Mouse (Mus musculus): ENCODE measurements around the gene Ptafr. TPM values are rescaled to one million over a fixed set of nuclear protein-coding genes. Genes with fewer than 3 reads are reported as not detected.
"Not testable (repeated sequence)": the region's sequence is repeated elsewhere in the genome, so short reads cannot be mapped to it uniquely, and the experiment has no call there.

Gene Ptafr
- polyA plus RNA-seq, 1 experiment from 2014 or later: 0.68 TPM

- Histone ChIP-seq H3K36me3 (ENCODE audit: control insufficient read depth, insufficient read depth) (peaks cover 66% of the 10 kb centered on the region), H3K9ac (ENCODE audit: low read length) (no peak overlapping the region), H3K4me3 (ENCODE audit: low read length) (no peak overlapping the region), H3K27me3 (ENCODE audit: control insufficient read depth, insufficient read depth, low read length) (no peaks in the 10 kb centered on the region), H3K4me1 (ENCODE audit: control insufficient read depth, insufficient read depth, low read length) (no peaks in the 10 kb centered on the region), H3K27ac (ENCODE audit: low read length) (no peak overlapping the region), H3K9me3 (replicated peaks; ENCODE audit: control insufficient read depth, low read length) (no peaks in the 10 kb centered on the region), H3K4me2 (ENCODE audit: low read depth, low read length) (no peak overlapping the region)
- 29% methylated on average over 8 of the region's 8 CpGs for WGBS
- ATAC-seq (replicated peaks; ENCODE audit: extremely low read depth, insufficient read depth, low FRiP score): 0 out of 2 replicates have a peak, but pooled peaks have one; percentile 69
Measured at GRCm38 (mm10) chr4:132545851-132546250, 18.0 kb upstream of the Ptafr start.

- peak overlapping the region; percentile 10; the same call in 1 of the 2 replicates for H3K9ac ChIP-seq (ENCODE audit: low read length)
- 59% methylated on average over 5 of the region's 5 CpGs for WGBS
- peaks cover 10% of the 10 kb centered on the region for H3K4me1 ChIP-seq (ENCODE audit: control insufficient read depth, insufficient read depth, low read length)
- ATAC-seq (replicated peaks; ENCODE audit: extremely low read depth, insufficient read depth, low FRiP score): 0 out of 2 replicates have a peak, but pooled peaks have one; percentile 2
- no peaks in the 10 kb centered on the region for H3K9me3 ChIP-seq (replicated peaks; ENCODE audit: control insufficient read depth, low read length)
- no peaks in the 10 kb centered on the region for H3K27me3 ChIP-seq (ENCODE audit: control insufficient read depth, insufficient read depth, low read length)
- no peak overlapping the region for H3K4me3 ChIP-seq (ENCODE audit: low read length)
- peaks cover 33% of the 10 kb centered on the region for H3K36me3 ChIP-seq (ENCODE audit: control insufficient read depth, insufficient read depth)
- H3K27ac ChIP-seq (ENCODE audit: low read length): no peak overlapping the region
- no peak overlapping the region for H3K4me2 ChIP-seq (ENCODE audit: low read depth, low read length)
Measured at GRCm38 (mm10) chr4:132554221-132554620, 9.6 kb upstream of the Ptafr start.

GRCm38 (mm10) chr4:132554653-132555052 is 9.2 kb upstream of the Ptafr start:
- Histone ChIP-seq H3K9me3 (replicated peaks; ENCODE audit: control insufficient read depth, low read length) (no peaks in the 10 kb centered on the region), H3K27me3 (ENCODE audit: control insufficient read depth, insufficient read depth, low read length) (no peaks in the 10 kb centered on the region), H3K9ac (ENCODE audit: low read length) (peak overlapping the region; percentile 10; the same call in 1 of the 2 replicates), H3K4me3 (ENCODE audit: low read length) (no peak overlapping the region), H3K4me2 (ENCODE audit: low read depth, low read length) (no peak overlapping the region), H3K27ac (ENCODE audit: low read length) (no peak overlapping the region), H3K36me3 (ENCODE audit: control insufficient read depth, insufficient read depth) (peaks cover 29% of the 10 kb centered on the region), H3K4me1 (ENCODE audit: control insufficient read depth, insufficient read depth, low read length) (peaks cover 10% of the 10 kb centered on the region)
- WGBS: 39% methylated on average over 8 of the region's 8 CpGs
- ATAC-seq (replicated peaks; ENCODE audit: extremely low read depth, insufficient read depth, low FRiP score): no peak

- ATAC-seq (replicated peaks; ENCODE audit: extremely low read depth, insufficient read depth, low FRiP score); H3K27me3 ChIP-seq (ENCODE audit: control insufficient read depth, insufficient read depth, low read length); H3K4me2 ChIP-seq (ENCODE audit: low read depth, low read length); H3K27ac ChIP-seq (ENCODE audit: low read length); H3K9ac ChIP-seq (ENCODE audit: low read length); H3K4me3 ChIP-seq (ENCODE audit: low read length); H3K9me3 ChIP-seq (replicated peaks; ENCODE audit: control insufficient read depth, low read length): not testable (repeated sequence)
- H3K4me1 ChIP-seq (ENCODE audit: control insufficient read depth, insufficient read depth, low read length): peaks cover 10% of the 10 kb centered on the region
- H3K36me3 ChIP-seq (ENCODE audit: control insufficient read depth, insufficient read depth): peaks cover 26% of the 10 kb centered on the region
- 88% methylated on average over 7 of the region's 7 CpGs for WGBS
Measured at GRCm38 (mm10) chr4:132555550-132555949, 8.3 kb upstream of the Ptafr start.

- no peak overlapping the region for H3K9ac ChIP-seq (ENCODE audit: low read length)
- ATAC-seq (replicated peaks; ENCODE audit: extremely low read depth, insufficient read depth, low FRiP score): no peak
- no peaks in the 10 kb centered on the region for H3K9me3 ChIP-seq (replicated peaks; ENCODE audit: control insufficient read depth, low read length)
- no peak overlapping the region for H3K27ac ChIP-seq (ENCODE audit: low read length)
- H3K4me1 ChIP-seq (ENCODE audit: control insufficient read depth, insufficient read depth, low read length): peaks cover 3% of the 10 kb centered on the region
- no peak overlapping the region for H3K4me2 ChIP-seq (ENCODE audit: low read depth, low read length)
- no peaks in the 10 kb centered on the region for H3K36me3 ChIP-seq (ENCODE audit: control insufficient read depth, insufficient read depth)
- no peaks in the 10 kb centered on the region for H3K27me3 ChIP-seq (ENCODE audit: control insufficient read depth, insufficient read depth, low read length)
- H3K4me3 ChIP-seq (ENCODE audit: low read length): no peak overlapping the region
- 57% methylated on average over 3 of the region's 3 CpGs for WGBS
Measured at GRCm38 (mm10) chr4:132563261-132563660, 606 bp upstream of the Ptafr start.

GRCm38 (mm10) chr4:132565089-132565747 is 1.4 kb downstream of the Ptafr start:
- WGBS: 71% methylated on average over 12 of the region's 12 CpGs
- peaks cover 3% of the 10 kb centered on the region for H3K4me1 ChIP-seq (ENCODE audit: control insufficient read depth, insufficient read depth, low read length)
- H3K4me2 ChIP-seq (ENCODE audit: low read depth, low read length): no peak overlapping the region
- no peak for ATAC-seq (replicated peaks; ENCODE audit: extremely low read depth, insufficient read depth, low FRiP score)
- no peak overlapping the region for H3K27ac ChIP-seq (ENCODE audit: low read length)
- H3K9me3 ChIP-seq (replicated peaks; ENCODE audit: control insufficient read depth, low read length): no peaks in the 10 kb centered on the region
- H3K4me3 ChIP-seq (ENCODE audit: low read length): no peak overlapping the region
- H3K36me3 ChIP-seq (ENCODE audit: control insufficient read depth, insufficient read depth): no peaks in the 10 kb centered on the region
- no peaks in the 10 kb centered on the region for H3K27me3 ChIP-seq (ENCODE audit: control insufficient read depth, insufficient read depth, low read length)
- no peak overlapping the region for H3K9ac ChIP-seq (ENCODE audit: low read length)

- Histone ChIP-seq H3K27me3 (ENCODE audit: control insufficient read depth, insufficient read depth, low read length) (no peaks in the 10 kb centered on the region), H3K36me3 (ENCODE audit: control insufficient read depth, insufficient read depth) (no peaks in the 10 kb centered on the region), H3K4me1 (ENCODE audit: control insufficient read depth, insufficient read depth, low read length) (peaks cover 3% of the 10 kb centered on the region), H3K27ac (ENCODE audit: low read length) (no peak overlapping the region), H3K4me2 (ENCODE audit: low read depth, low read length) (no peak overlapping the region), H3K9ac (ENCODE audit: low read length) (no peak overlapping the region), H3K4me3 (ENCODE audit: low read length) (no peak overlapping the region), H3K9me3 (replicated peaks; ENCODE audit: control insufficient read depth, low read length) (no peaks in the 10 kb centered on the region)
- 54% methylated on average over 9 of the region's 9 CpGs for WGBS
- no peak for ATAC-seq (replicated peaks; ENCODE audit: extremely low read depth, insufficient read depth, low FRiP score)
Measured at GRCm38 (mm10) chr4:132567361-132567779, 3.5 kb downstream of the Ptafr start.

GRCm38 (mm10) chr4:132569115-132569514 is 5.2 kb downstream of the Ptafr start:
- H3K27ac ChIP-seq (ENCODE audit: low read length): no peak overlapping the region
- H3K9ac ChIP-seq (ENCODE audit: low read length): no peak overlapping the region
- no peak overlapping the region for H3K4me3 ChIP-seq (ENCODE audit: low read length)
- no peak overlapping the region for H3K4me2 ChIP-seq (ENCODE audit: low read depth, low read length)
- H3K4me1 ChIP-seq (ENCODE audit: control insufficient read depth, insufficient read depth, low read length): peaks cover 11% of the 10 kb centered on the region
- no peaks in the 10 kb centered on the region for H3K9me3 ChIP-seq (replicated peaks; ENCODE audit: control insufficient read depth, low read length)
- H3K27me3 ChIP-seq (ENCODE audit: control insufficient read depth, insufficient read depth, low read length): no peaks in the 10 kb centered on the region
- no peak for ATAC-seq (replicated peaks; ENCODE audit: extremely low read depth, insufficient read depth, low FRiP score)
- WGBS: 88% methylated on average over 5 of the region's 5 CpGs
- H3K36me3 ChIP-seq (ENCODE audit: control insufficient read depth, insufficient read depth): no peaks in the 10 kb centered on the region

- H3K9me3 ChIP-seq (replicated peaks; ENCODE audit: control insufficient read depth, low read length): no peaks in the 10 kb centered on the region
- no peak overlapping the region for H3K4me2 ChIP-seq (ENCODE audit: low read depth, low read length)
- H3K4me3 ChIP-seq (ENCODE audit: low read length): no peak overlapping the region
- H3K9ac ChIP-seq (ENCODE audit: low read length): no peak overlapping the region
- no peak overlapping the region for H3K27ac ChIP-seq (ENCODE audit: low read length)
- WGBS: 82% methylated on average over 9 of the region's 9 CpGs
- peaks cover 11% of the 10 kb centered on the region for H3K4me1 ChIP-seq (ENCODE audit: control insufficient read depth, insufficient read depth, low read length)
- no peak for ATAC-seq (replicated peaks; ENCODE audit: extremely low read depth, insufficient read depth, low FRiP score)
- no peaks in the 10 kb centered on the region for H3K36me3 ChIP-seq (ENCODE audit: control insufficient read depth, insufficient read depth)
- no peaks in the 10 kb centered on the region for H3K27me3 ChIP-seq (ENCODE audit: control insufficient read depth, insufficient read depth, low read length)
Measured at GRCm38 (mm10) chr4:132571190-132571589, 7.3 kb downstream of the Ptafr start.
